Mouse (Mus musculus) erythroblast, embryonic 14.5 days (primary cell): ENCODE results near the gene Kif5a.

Source experiments
- GATA1 ChIP-seq: IDR thresholded peaks from 2 replicates; pipeline ENCODE4 v1.6.1; 2012; ENCODE audit warnings: low read length, inconsistent platforms, mixed read lengths
- TAL1 ChIP-seq: IDR thresholded peaks from 3 replicates; pipeline ENCODE4 v1.6.1; 2012; ENCODE audit warnings: low read length, inconsistent platforms, mixed read lengths

DNA sequence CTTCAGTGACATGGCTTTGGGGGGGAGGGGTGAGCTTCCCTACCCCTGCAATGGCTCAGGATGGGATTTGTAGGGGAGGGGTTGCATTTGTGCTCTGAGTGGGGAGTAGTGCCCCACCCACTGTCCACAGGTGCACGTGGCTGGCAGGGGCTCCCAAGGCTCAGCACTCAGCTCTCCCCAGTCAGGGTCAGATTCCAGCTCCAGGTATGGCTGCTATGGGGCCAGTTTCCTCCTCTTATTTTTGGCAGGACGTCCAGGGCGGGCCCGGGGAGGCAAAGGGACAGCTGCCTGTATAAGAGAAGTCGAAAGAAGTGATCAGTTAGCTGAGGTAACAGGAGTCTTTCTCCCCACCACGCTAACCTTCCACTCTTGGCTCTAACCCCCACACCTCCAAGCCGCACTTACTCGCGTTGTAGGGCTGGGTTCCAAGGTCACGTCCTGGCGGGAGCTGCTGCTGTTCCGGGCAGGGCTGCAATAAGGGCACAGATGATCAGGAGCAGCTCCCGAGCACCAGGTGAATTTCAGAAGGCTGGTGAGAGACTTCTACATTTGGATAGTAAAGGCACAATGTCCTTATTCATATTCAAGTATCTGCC lies 19.6 kb upstream of the Kif5a start:
- TF ChIP-seq GATA1 = no peak
- TF ChIP-seq TAL1 = no peak
